Mouse (Mus musculus) liver, embryonic 14.5 days (tissue): ENCODE measurements around the gene Zfp141.

Source experiments
- CTCF ChIP-seq: IDR thresholded peaks from 2 replicates; pipeline ENCODE4 v1.5.1; 2016; ENCODE audit warnings: antibody characterized with exemption, low read depth, control low read depth
- EP300 ChIP-seq: IDR thresholded peaks from 2 replicates; pipeline ENCODE4 v1.6.1; 2016; ENCODE audit warnings: antibody characterized with exemption, low read depth

GRCm38 (mm10) chr7:42505186-42505585 lies 354 bp downstream of the Zfp141 start:
- no peak for TF ChIP-seq CTCF
- TF ChIP-seq EP300, result no peak
